Mouse (Mus musculus): ENCODE measurements at regions not wholly inside any gene's neighbourhood (a gene's known extent, or its start where the extent isn't known, plus 50 kb on each side); places are given as distances from the start of the nearest gene placed in this dataset.
"Not testable (repeated sequence)": the region's sequence is repeated elsewhere in the genome, so short reads cannot be mapped to it uniquely, and the experiment has no call there.

DNA sequence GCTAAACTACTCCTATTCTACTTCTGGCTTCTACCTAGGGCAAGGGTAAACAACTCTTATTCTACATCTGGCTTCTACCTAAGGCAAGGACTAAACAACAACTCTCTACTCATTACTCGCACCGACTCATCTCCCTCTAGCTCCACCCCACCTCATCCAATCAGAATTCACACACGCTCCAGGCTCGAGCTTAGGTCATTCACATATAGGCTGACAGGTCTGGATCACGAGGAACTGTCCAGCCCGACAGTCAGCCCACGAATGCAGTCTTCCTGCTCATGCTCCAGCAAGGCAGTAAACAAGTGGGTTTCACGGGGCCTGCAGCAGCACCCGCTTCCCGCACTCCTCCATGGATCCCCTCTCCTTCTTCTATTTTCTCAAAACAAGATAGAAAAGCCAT lies 70.6 kb upstream of the Riok2 start:
- TF ChIP-seq CTCF (IDR thresholded peaks at IDR 0.05; ENCODE audit: low read depth, low read length); POLR2A (IDR thresholded peaks at IDR 0.05; ENCODE audit: extremely low read depth, insufficient read depth, low read length): not testable (repeated sequence)

Data from liver, adult 2 months (tissue).